Mouse (Mus musculus): ENCODE measurements at regions not wholly inside any gene's neighbourhood (a gene's known extent, or its start where the extent isn't known, plus 50 kb on each side); places are given as distances from the start of the nearest gene placed in this dataset.

- DNase-seq (ENCODE audit: low read depth, low spot score), result no peak
These were observed 422.5 kb downstream of the Matn1 start for GRCm38 (mm10) chr4:131366656-131367055.

GRCm38 (mm10) chr4:131372517-131372916 lies 428.3 kb downstream of the Matn1 start:
- DNase-seq (ENCODE audit: low read depth, low spot score), result no peak

GRCm38 (mm10) chr4:131373172-131373571 lies 429.0 kb downstream of the Matn1 start:
- no peak for DNase-seq (ENCODE audit: low read depth, low spot score)

GRCm38 (mm10) chr4:131374527-131375290 lies 430.5 kb downstream of the Matn1 start:
- DNase-seq (ENCODE audit: low read depth, low spot score), result peak; percentile 28

GRCm38 (mm10) chr4:131381063-131381462 lies 436.9 kb downstream of the Matn1 start:
- DNase-seq (ENCODE audit: low read depth, low spot score), result no peak

GRCm38 (mm10) chr4:131381529-131381928 lies 437.3 kb downstream of the Matn1 start:
- DNase-seq (ENCODE audit: low read depth, low spot score), result no peak

GRCm38 (mm10) chr4:131383862-131384261 lies 439.7 kb downstream of the Matn1 start:
- no peak for DNase-seq (ENCODE audit: low read depth, low spot score)

GRCm38 (mm10) chr4:131386961-131387360 lies 442.8 kb downstream of the Matn1 start:
- DNase-seq (ENCODE audit: low read depth, low spot score), result no peak

- DNase-seq (ENCODE audit: low read depth, low spot score), result no peak
These were observed 446.8 kb downstream of the Ptpru start for GRCm38 (mm10) chr4:131391119-131391923.

- DNase-seq (ENCODE audit: low read depth, low spot score), result no peak
These were observed 446.2 kb downstream of the Ptpru start for GRCm38 (mm10) chr4:131391924-131392297.

- DNase-seq (ENCODE audit: low read depth, low spot score), result no peak
These were observed 445.6 kb downstream of the Ptpru start for GRCm38 (mm10) chr4:131392478-131392877.

GRCm38 (mm10) chr4:131396226-131396840 lies 441.8 kb downstream of the Ptpru start:
- no peak for DNase-seq (ENCODE audit: low read depth, low spot score)

GRCm38 (mm10) chr4:131397161-131397560 lies 440.9 kb downstream of the Ptpru start:
- DNase-seq (ENCODE audit: low read depth, low spot score), result no peak

GRCm38 (mm10) chr4:131400756-131401155 lies 437.3 kb downstream of the Ptpru start:
- peak; percentile 69 for DNase-seq (ENCODE audit: low read depth, low spot score)

GRCm38 (mm10) chr4:131401255-131401654 lies 436.8 kb downstream of the Ptpru start:
- DNase-seq (ENCODE audit: low read depth, low spot score), result no peak

- no peak for DNase-seq (ENCODE audit: low read depth, low spot score)
These were observed 432.6 kb downstream of the Ptpru start for GRCm38 (mm10) chr4:131405376-131406017.

- DNase-seq (ENCODE audit: low read depth, low spot score), result no peak
These were observed 430.6 kb downstream of the Ptpru start for GRCm38 (mm10) chr4:131407464-131407863.

- DNase-seq (ENCODE audit: low read depth, low spot score), result no peak
These were observed 429.4 kb downstream of the Ptpru start for GRCm38 (mm10) chr4:131408644-131409043.

GRCm38 (mm10) chr4:131409805-131410204 lies 428.3 kb downstream of the Ptpru start:
- peak; percentile 63 for DNase-seq (ENCODE audit: low read depth, low spot score)

- no peak for DNase-seq (ENCODE audit: low read depth, low spot score)
These were observed 426.2 kb downstream of the Ptpru start for GRCm38 (mm10) chr4:131411936-131412335.

GRCm38 (mm10) chr4:131413380-131413779 lies 424.7 kb downstream of the Ptpru start:
- no peak for DNase-seq (ENCODE audit: low read depth, low spot score)

GRCm38 (mm10) chr4:131415453-131415852 lies 422.6 kb downstream of the Ptpru start:
- DNase-seq (ENCODE audit: low read depth, low spot score), result no peak
